Comparison of ENCODE assay signal across 20 mouse cellular contexts in genomic region chr9:55482116-55482515, GRCm38 (mm10). TPM values are rescaled to one million over a fixed set of nuclear protein-coding genes. Genes with fewer than 3 reads are reported as not detected.
A peak's percentile ranks its signal among the peaks of the same experiment; 100 is the strongest.
DNase-seq lines count a peak whose midpoint lies in the region; ATAC-seq and TF ChIP-seq lines count a peak whose summit lies in the region.
"Had no signal": no experiment of that assay in that cellular context is flagged by ENCODE, and none has a peak within 500 bp of the region (broad histone marks: within the 10 kb centered on the region; RNA-seq: fewer than 3 reads in every experiment).

No protein-coding gene starts in this region.

- H3K4me2 ChIP-seq in forebrain, embryonic 14.5 days (ENCODE audit: low read length): no peak overlapping the region
- no peak overlapping the region for H3K4me2 ChIP-seq in forebrain, postnatal 0 days (ENCODE audit: low read depth)
- no peak overlapping the region for H3K4me2 ChIP-seq in kidney, postnatal 0 days (ENCODE audit: low read length)
- H3K4me2 ChIP-seq in kidney, embryonic 15.5 days: no peak overlapping the region
- H3K4me2 ChIP-seq: embryonic facial prominence, embryonic 13.5 days; heart, embryonic 15.5 days; liver, embryonic 13.5 days; neural tube, embryonic 13.5 days had no signal

- WGBS in forebrain, embryonic 14.5 days: 68% methylated on average over 2 of the region's 2 CpGs
- 44% methylated on average over 2 of the region's 2 CpGs for WGBS in forebrain, postnatal 0 days
- 45% methylated on average over 2 of the region's 2 CpGs for WGBS in kidney, postnatal 0 days
- WGBS in kidney, embryonic 15.5 days: 46% methylated on average over 2 of the region's 2 CpGs

- no peaks in the 10 kb centered on the region for H3K4me1 ChIP-seq in forebrain, embryonic 14.5 days (ENCODE audit: control insufficient read depth, insufficient read depth, low read length)
- H3K4me1 ChIP-seq in forebrain, postnatal 0 days (ENCODE audit: insufficient read depth): no peaks in the 10 kb centered on the region
- no peaks in the 10 kb centered on the region for H3K4me1 ChIP-seq in kidney, postnatal 0 days (replicated peaks; ENCODE audit: insufficient read depth, low read length)
- H3K4me1 ChIP-seq in kidney, embryonic 15.5 days: no peaks in the 10 kb centered on the region
- H3K4me1 ChIP-seq: embryonic facial prominence, embryonic 13.5 days; heart, embryonic 15.5 days; limb, embryonic 10.5 days; liver, embryonic 13.5 days; neural tube, embryonic 13.5 days had no signal

- TF ChIP-seq CTCF in forebrain, postnatal 0 days (IDR thresholded peaks at IDR 0.05; ENCODE audit: low read depth): no peak
- no peak for TF ChIP-seq CTCF in kidney, postnatal 0 days (IDR thresholded peaks at IDR 0.05; ENCODE audit: low read depth)

- H3K27me3 ChIP-seq in forebrain, embryonic 14.5 days (replicated peaks; ENCODE audit: control insufficient read depth, insufficient read depth, low read length): no peaks in the 10 kb centered on the region
- H3K27me3 ChIP-seq in forebrain, postnatal 0 days (ENCODE audit: insufficient read depth, low read length): no peaks in the 10 kb centered on the region
- no peaks in the 10 kb centered on the region for H3K27me3 ChIP-seq in kidney, postnatal 0 days (ENCODE audit: insufficient read depth, low read length)
- H3K27me3 ChIP-seq in kidney, embryonic 15.5 days: no peaks in the 10 kb centered on the region
- H3K27me3 ChIP-seq: embryonic facial prominence, embryonic 13.5 days; heart, embryonic 15.5 days; liver, embryonic 13.5 days; neural tube, embryonic 13.5 days had no signal

- no peak overlapping the region for H3K27ac ChIP-seq in forebrain, embryonic 14.5 days (ENCODE audit: low read depth, low read length)
- no peak overlapping the region for H3K27ac ChIP-seq in forebrain, postnatal 0 days (ENCODE audit: low read depth, low read length)
- no peak overlapping the region for H3K27ac ChIP-seq in kidney, postnatal 0 days
- H3K27ac ChIP-seq in kidney, embryonic 15.5 days: no peak overlapping the region
- H3K27ac ChIP-seq: embryonic facial prominence, embryonic 13.5 days; heart, embryonic 15.5 days; limb, embryonic 10.5 days; liver, embryonic 13.5 days; neural tube, embryonic 13.5 days had no signal

- peaks cover 7% of the 10 kb centered on the region; the same call in 1 of the 2 replicates for H3K36me3 ChIP-seq in forebrain, embryonic 14.5 days (ENCODE audit: control insufficient read depth, insufficient read depth, low read length)
- H3K36me3 ChIP-seq in forebrain, postnatal 0 days (ENCODE audit: insufficient read depth): no peaks in the 10 kb centered on the region
- no peaks in the 10 kb centered on the region for H3K36me3 ChIP-seq in kidney, postnatal 0 days (ENCODE audit: insufficient read depth, low read length)
- H3K36me3 ChIP-seq in kidney, embryonic 15.5 days: peaks cover 30% of the 10 kb centered on the region

- H3K9ac ChIP-seq in forebrain, embryonic 14.5 days (ENCODE audit: low read length): no peak overlapping the region
- H3K9ac ChIP-seq in forebrain, postnatal 0 days: no peak overlapping the region
- H3K9ac ChIP-seq in kidney, postnatal 0 days (ENCODE audit: low read depth, low read length): no peak overlapping the region
- no peak overlapping the region for H3K9ac ChIP-seq in kidney, embryonic 15.5 days
- H3K9ac ChIP-seq: embryonic facial prominence, embryonic 13.5 days; heart, embryonic 15.5 days; liver, embryonic 13.5 days; neural tube, embryonic 13.5 days had no signal

- DNase-seq in forebrain, embryonic 14.5 days (ENCODE audit: low spot score): peak; percentile 8
- DNase-seq in forebrain, postnatal 0 days: no peak
- DNase-seq in kidney, postnatal 0 days (ENCODE audit: low spot score): peak; percentile 67
- DNase-seq in 3T3-L1 (ENCODE audit: low read depth, low spot score): peak; percentile 57
- peak; percentile 31 to 33 for DNase-seq in adrenal gland, postnatal 36 days
- DNase-seq in embryo, embryonic 10.5 days (ENCODE audit: low spot score): no peak
- DNase-seq: cerebellum, postnatal 25 days; liver, embryonic 13.5 days; spleen, adult 18-20 months; thymus, postnatal 36 days had no signal

- no peaks in the 10 kb centered on the region for H3K9me3 ChIP-seq in forebrain, embryonic 14.5 days (replicated peaks; ENCODE audit: control insufficient read depth, low read length)
- H3K9me3 ChIP-seq in forebrain, postnatal 0 days (ENCODE audit: low read length): no peaks in the 10 kb centered on the region
- no peaks in the 10 kb centered on the region for H3K9me3 ChIP-seq in kidney, postnatal 0 days (replicated peaks; ENCODE audit: low read length)
- no peaks in the 10 kb centered on the region for H3K9me3 ChIP-seq in kidney, embryonic 15.5 days (replicated peaks)
- H3K9me3 ChIP-seq: embryonic facial prominence, embryonic 13.5 days; heart, embryonic 15.5 days; limb, embryonic 10.5 days; liver, embryonic 13.5 days; neural tube, embryonic 13.5 days had no signal

- no peak for ATAC-seq in forebrain, embryonic 14.5 days
- ATAC-seq in forebrain, postnatal 0 days: no peak
- no peak for ATAC-seq in kidney, postnatal 0 days (replicated peaks; ENCODE audit: low FRiP score, low read depth)
- ATAC-seq in kidney, embryonic 15.5 days (replicated peaks; ENCODE audit: low FRiP score): no peak
- ATAC-seq in monocyte, adult 5-6 weeks (replicated peaks; ENCODE audit: insufficient number of reproducible peaks, low FRiP score, low TSS enrichment, poor library complexity, severe bottlenecking): no peak
- ATAC-seq: CD4-positive, CD25-positive, alpha-beta regulatory T cell, adult 4 months had no signal

- no peak overlapping the region for H3K4me3 ChIP-seq in forebrain, embryonic 14.5 days (ENCODE audit: low read depth, low read length)
- no peak overlapping the region for H3K4me3 ChIP-seq in forebrain, postnatal 0 days (ENCODE audit: low read depth, low read length)
- H3K4me3 ChIP-seq in kidney, postnatal 0 days (replicated peaks; ENCODE audit: low read depth, low read length): no peak overlapping the region
- no peak overlapping the region for H3K4me3 ChIP-seq in kidney, embryonic 15.5 days (replicated peaks)
- H3K4me3 ChIP-seq: embryonic facial prominence, embryonic 13.5 days; heart, embryonic 15.5 days; limb, embryonic 10.5 days; liver, embryonic 13.5 days; neural tube, embryonic 13.5 days had no signal

RNA-seq across cellular contexts. Expression of gene Etfa, which starts 29.9 kb away (rescaled TPM):
- polyA plus RNA-seq in forebrain, embryonic 14.5 days (2014; fragmentation: Nextera tagmentation; extraction: Ambion mirVana): 98.5 and 111 TPM in 2 replicates
- total RNA-seq in forebrain, postnatal 0 days (2014; rRNA removed): 11.2 and 17.9 TPM in 2 replicates
- polyA plus RNA-seq in forebrain, postnatal 0 days (2015; fragmentation: Nextera tagmentation; extraction: Ambion mirVana): 94.2 and 96.0 TPM in 2 replicates
- 372 and 395 TPM in 2 replicates for polyA plus RNA-seq in kidney, postnatal 0 days (2015; fragmentation: Nextera tagmentation; extraction: Ambion mirVana)
- 199 and 218 TPM in 2 replicates for polyA plus RNA-seq in kidney, embryonic 15.5 days (2015; fragmentation: Nextera tagmentation; extraction: Ambion mirVana)
- total RNA-seq in adrenal gland, postnatal 36 days (2021): 100 to 1,000 TPM; 418 to 565 TPM
- 41.8 to 63.2 TPM (median 48.1 TPM) in 3 replicates for total RNA-seq in monocyte, adult 5-6 weeks (2017)

RNA-seq across cellular contexts. Expression of gene Isl2, which starts 56.4 kb away (rescaled TPM):
- 0.11 TPM in 1 of 2 replicates, not detected in the other for polyA plus RNA-seq in forebrain, embryonic 14.5 days (2014; fragmentation: Nextera tagmentation; extraction: Ambion mirVana)
- total RNA-seq in forebrain, postnatal 0 days (2014; rRNA removed): not detected in 2 replicates
- not detected in 2 replicates for polyA plus RNA-seq in forebrain, postnatal 0 days (2015; fragmentation: Nextera tagmentation; extraction: Ambion mirVana)
- not detected in 2 replicates for polyA plus RNA-seq in kidney, postnatal 0 days (2015; fragmentation: Nextera tagmentation; extraction: Ambion mirVana)
- 0.10 and 0.27 TPM in 2 replicates for polyA plus RNA-seq in kidney, embryonic 15.5 days (2015; fragmentation: Nextera tagmentation; extraction: Ambion mirVana)
- total RNA-seq in adrenal gland, postnatal 36 days (2021): not detected
- not detected in 3 replicates for total RNA-seq in monocyte, adult 5-6 weeks (2017)
- total RNA-seq: gastrocnemius, adult 18-20 months; megakaryocyte progenitor cell, adult 5-6 weeks; midbrain, postnatal 0 days had no signal
- polyA plus RNA-seq: CD4-positive, CD25-positive, alpha-beta regulatory T cell, adult 4 months had no signal

Comparison
In these comparisons a context has a peak if more than half of its experiments do, and no peak if none do; other contexts are left out.
1. DNase-seq: peak in forebrain, embryonic 14.5 days (single experiment), kidney, postnatal 0 days (single experiment), 3T3-L1 (single experiment) and adrenal gland, postnatal 36 days (2 of 2); none in forebrain, postnatal 0 days (single experiment) and embryo, embryonic 10.5 days (single experiment).